Comparison of ENCODE assay signal across 8 mouse cellular contexts in genomic region chr13:100124423-100125257, GRCm38 (mm10). TPM values are rescaled to one million over a fixed set of nuclear protein-coding genes. Genes with fewer than 3 reads are reported as not detected.
DNase-seq lines count a peak whose midpoint lies in the region; ATAC-seq lines count a peak whose summit lies in the region.

Smn1 (plus strand) TSS chr13:100124852.

- H3K9me3 ChIP-seq in hindbrain, embryonic 16.5 days (ENCODE audit: control insufficient read depth, low read length): no peaks in the 10 kb centered on the region

- peak; percentile 73 for DNase-seq in WW6 (ENCODE audit: low read depth, low spot score)
- DNase-seq in cerebellum, postnatal 4 days (ENCODE audit: low spot score in 2 of 2): peak; percentile 78 to 86
- DNase-seq in gastrocnemius, adult 18-20 months (ENCODE audit: low spot score): peak; percentile 93
- peak; percentile 98 to 99 for DNase-seq in left cerebral cortex, adult 18-20 months (ENCODE audit: low spot score in 2 of 2)
- DNase-seq in right cerebral cortex, adult 18-20 months: peak; percentile 98
- DNase-seq in urinary bladder, postnatal 10 days (ENCODE audit: low spot score): peak; percentile 71

- peak within 1 kb of the TSS; percentile 75 for H3K27ac ChIP-seq in hindbrain, embryonic 16.5 days (ENCODE audit: low read depth, low read length)
- H3K27ac ChIP-seq in macrophage: peak within 1 kb of the TSS; percentile 3; the same call in 1 of the 2 replicates

- H3K79me2 ChIP-seq in macrophage (ENCODE audit: inconsistent target): peaks cover 17% of the 10 kb centered on the region

- H3K4me3 ChIP-seq in hindbrain, embryonic 16.5 days (ENCODE audit: low read length): peak within 1 kb of the TSS; percentile 99
- H3K4me3 ChIP-seq in macrophage (ENCODE audit: inconsistent target): peak within 1 kb of the TSS; percentile 91

- peaks cover 20% of the 10 kb centered on the region for H3K36me3 ChIP-seq in hindbrain, embryonic 16.5 days (ENCODE audit: control insufficient read depth, insufficient read depth, low read length)
- peaks cover 21% of the 10 kb centered on the region for H3K36me3 ChIP-seq in macrophage (ENCODE audit: inconsistent target)

- peaks cover 11% of the 10 kb centered on the region for H3K4me1 ChIP-seq in hindbrain, embryonic 16.5 days (ENCODE audit: control insufficient read depth, insufficient read depth, low read depth, low read length)

- WGBS in hindbrain, embryonic 16.5 days: 4% methylated on average over 42 of the region's 42 CpGs
- WGBS in macrophage (ENCODE audit: missing documents): 4% methylated on average over 42 of the region's 42 CpGs

- peak within 1 kb of the TSS; percentile 98 for H3K4me2 ChIP-seq in hindbrain, embryonic 16.5 days (ENCODE audit: low read length)

- peak; percentile 99 for ATAC-seq in hindbrain, embryonic 16.5 days

- H3K27me3 ChIP-seq in hindbrain, embryonic 16.5 days (replicated peaks; ENCODE audit: control insufficient read depth, insufficient read depth, low read length): no peaks in the 10 kb centered on the region

- peak within 1 kb of the TSS; percentile 89 for H3K9ac ChIP-seq in hindbrain, embryonic 16.5 days (ENCODE audit: low read depth, low read length)

RNA-seq across cellular contexts. Expression of gene Smn1, which starts in this region (rescaled TPM):
- 10 to 100 TPM; 13.4 to 14.6 TPM for total RNA-seq in gastrocnemius, adult 18-20 months (2021)
- 35.4 and 43.8 TPM in 2 replicates for polyA plus RNA-seq in hindbrain, embryonic 16.5 days (2015; fragmentation: Nextera tagmentation; extraction: Ambion mirVana)
- 10 to 100 TPM; 35.6 to 40.5 TPM for total RNA-seq in left cerebral cortex, adult 18-20 months (2021)
- 10 to 100 TPM; 10.4 to 71.5 (median 48.6) TPM for total RNA-seq in macrophage (2018; cell fraction: chromatin; rRNA removed)
- 10 to 100 TPM; 14.6 to 25.5 (median 20.8) TPM for total RNA-seq in macrophage (2018; cell fraction: cytosol; rRNA removed)
- total RNA-seq in macrophage (2018; cell fraction: nucleus; rRNA removed): 10 to 100 TPM in 23 of 26 experiments, 1 to 10 TPM in 3; 5.6 to 63.7 (median 19.5) TPM
- polyA plus RNA-seq in macrophage (2018): 17.2 to 68.0 TPM (median 31.3 TPM) in 3 replicates

Comparison
In these comparisons a context has a peak if more than half of its experiments do, and no peak if none do; other contexts are left out.
1. Peak in every context shown above with its lines: DNase-seq, ATAC-seq, H3K4me3 ChIP-seq and H3K27ac ChIP-seq.